Mouse (Mus musculus) v-Abl transformed pro-B cells (cell line): ENCODE measurements around the gene Gatb.

Experiments
- in situ Hi-C, 2 experiments: fragments of 400-800 bp; cut with MboI; formaldehyde crosslinking; loops; one replicate each; pipeline ENCODE4 v1.15.1; 2025; ENCODE audit not compliant: unreplicated experiment in 2 of 2

Gatb gene

DNA sequence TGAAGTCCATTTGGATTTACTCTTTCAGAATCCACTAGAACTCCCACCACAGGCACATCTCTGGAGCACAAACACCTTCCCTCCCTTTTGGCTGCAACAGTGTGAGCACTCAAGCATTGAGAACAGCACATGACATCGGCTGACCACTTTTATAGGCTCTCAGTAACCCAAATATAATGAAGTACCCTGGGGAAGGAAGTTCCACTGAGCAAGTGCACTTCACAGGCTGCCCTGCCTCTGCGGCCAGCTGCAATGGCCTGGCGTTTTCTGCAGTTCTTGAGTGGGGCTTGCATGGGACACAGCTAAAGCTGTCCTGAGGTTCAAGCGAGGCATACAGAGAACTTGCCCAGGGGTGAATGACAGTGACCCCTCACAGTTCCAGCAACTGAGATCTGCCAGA, 117.2 kb downstream of the Gatb start:
- in situ Hi-C loops = no loop called here

DNA sequence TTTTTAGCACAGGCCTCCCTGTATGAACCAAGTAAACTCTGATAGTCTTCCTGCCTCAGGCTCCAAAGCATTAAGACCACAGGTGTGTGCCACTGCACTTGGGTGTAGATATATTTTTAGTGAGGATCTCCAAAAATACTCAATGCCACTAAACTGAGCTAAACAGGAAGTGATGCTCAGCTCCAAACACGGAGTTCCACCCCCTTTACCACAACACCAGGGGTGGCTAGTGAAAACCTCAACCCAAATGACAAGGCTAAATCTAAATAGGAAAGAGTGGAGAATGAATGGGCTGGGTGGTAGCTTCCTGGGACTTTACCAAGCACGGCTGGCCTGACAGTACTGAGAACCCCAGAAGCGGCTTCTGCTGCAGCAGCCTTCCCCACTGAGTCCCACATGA, 119.1 kb downstream of the Gatb start:
- in situ Hi-C loops = no loop called here

GRCm38 (mm10) chr3:85695056-85695455, 121.1 kb downstream of the Gatb start:
- in situ Hi-C loops = no loop called here

DNA sequence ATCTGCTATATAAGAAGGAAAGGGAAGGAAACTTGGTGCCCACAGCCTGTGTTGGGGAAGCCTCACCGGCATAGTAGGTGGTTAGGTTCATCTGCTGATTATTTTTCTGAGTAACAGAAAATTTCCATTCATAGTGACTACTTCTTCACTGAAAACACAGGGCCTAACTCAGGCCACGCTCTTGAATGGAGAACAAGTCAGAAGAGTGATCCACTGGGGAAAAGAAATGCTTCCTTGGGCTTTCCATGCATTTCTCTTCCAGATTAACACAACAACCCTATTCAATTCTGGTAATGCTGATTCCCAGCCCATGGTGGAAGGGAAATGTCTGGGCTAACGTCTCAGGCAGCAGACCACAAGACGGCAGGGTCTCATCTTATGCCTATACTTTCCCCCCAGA, 124.6 kb downstream of the Gatb start:
- in situ Hi-C loops = no loop called here

- in situ Hi-C loops = loop anchor here (25.0 kb wide), 3 partner anchors 659 to 1109 kb away; no protein-coding TSS in a partner anchor
These were observed 129.4 kb downstream of the Gatb start for GRCm38 (mm10) chr3:85703141-85703882.
